Mouse (Mus musculus) kidney, embryonic 15.5 days (tissue): Measurements from ENCODE around the gene Prss21. TPM values are rescaled to one million over a fixed set of nuclear protein-coding genes. Genes with fewer than 3 reads are reported as not detected.

ENCODE experiments used
- ATAC-seq: fragments of 200-750 bp; cut with Nextera tagmentation; replicated peaks from 2 replicates; pipeline ENCODE4 v1.8.0; 2017; ENCODE audit warnings: moderate TSS enrichment; ENCODE audit not compliant: low FRiP score
- H3K27ac ChIP-seq: fragments of 300-500 bp; sonication (generic); 2 replicates; pipeline ENCODE4 v1.5.1; 2015; ENCODE audit warnings: mild to moderate bottlenecking, inconsistent platforms
- H3K27me3 ChIP-seq: fragments of 300-500 bp; sonication (generic); 2 replicates; pipeline ENCODE4 v1.6.1; 2015; ENCODE audit warnings: inconsistent platforms
- H3K36me3 ChIP-seq: fragments of 300-500 bp; sonication (generic); 2 replicates; pipeline ENCODE4 v1.6.1; 2015; ENCODE audit warnings: inconsistent platforms
- H3K4me1 ChIP-seq: fragments of 300-500 bp; sonication (generic); 2 replicates; pipeline ENCODE4 v1.6.1; 2015; ENCODE audit warnings: inconsistent platforms
- H3K4me2 ChIP-seq: fragments of 300-500 bp; sonication (generic); 2 replicates; pipeline ENCODE4 v1.6.1; 2015; ENCODE audit warnings: moderate library complexity, mild to moderate bottlenecking, inconsistent platforms
- H3K4me3 ChIP-seq: fragments of 300-500 bp; sonication (generic); replicated peaks from 2 replicates; pipeline ENCODE4 v1.5.1; 2015; ENCODE audit warnings: mild to moderate bottlenecking, inconsistent platforms
- H3K9ac ChIP-seq: fragments of 300-500 bp; sonication (generic); 2 replicates; pipeline ENCODE4 v1.6.1; 2015; ENCODE audit warnings: mild to moderate bottlenecking, inconsistent platforms
- H3K9me3 ChIP-seq: fragments of 300-500 bp; sonication (generic); replicated peaks from 2 replicates; pipeline ENCODE4 v1.6.1; 2016; ENCODE audit warnings: inconsistent platforms
- WGBS: fragments of 180-500 bp; shearing (Covaris S2); methylation state at CpG from one replicate; pipeline ENCODE4 v1.1.7; 2015; ENCODE audit warnings: mixed read lengths; 5-methylcytosine and 5-hydroxymethylcytosine counted together
- polyA plus RNA-seq: library from polyadenylated mRNA; unstranded; fragments of >200 nt; fragmentation: Nextera tagmentation; extraction: Ambion mirVana; gene quantifications from 2 replicates; pipeline ENCODE4 v1.2.1, GENCODE M21; 2015

Prss21 gene
- polyA plus RNA-seq = not detected in 2 replicates

DNA sequence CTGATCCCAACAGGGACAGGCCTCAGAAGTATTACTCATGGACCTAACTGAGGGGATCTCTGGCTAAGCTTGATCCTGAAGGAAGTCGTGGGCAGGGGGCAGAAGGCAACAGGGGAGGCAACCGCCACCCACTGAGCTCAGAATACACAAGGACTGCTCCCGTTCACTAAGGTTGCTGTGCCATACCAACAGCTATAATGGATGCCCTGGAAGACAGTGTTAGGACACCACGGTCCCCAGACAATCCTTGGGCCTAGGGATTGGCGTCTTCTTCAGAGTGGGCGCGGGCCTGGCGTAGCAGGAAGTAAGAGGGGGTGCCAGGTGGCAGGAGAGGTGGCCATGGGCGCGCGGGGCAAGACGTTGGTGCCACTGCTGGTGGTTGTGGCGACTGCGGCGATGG is at the start of gene Prss21:
Gene Prss21, plus strand, starts transcription at position 301 of the 400 bp plus-strand sequence.
- WGBS = 83% methylated on average over 15 of the region's 15 CpGs
- H3K36me3 ChIP-seq = no peaks in the 10 kb centered on the region
- no peaks in the 10 kb centered on the region for H3K4me1 ChIP-seq
- H3K4me2 ChIP-seq = no peak within 1 kb of the TSS
- H3K4me3 ChIP-seq = no peak within 1 kb of the TSS
- H3K9me3 ChIP-seq = no peaks in the 10 kb centered on the region
- no peak within 1 kb of the TSS for H3K27ac ChIP-seq
- no peak for ATAC-seq
- no peak within 1 kb of the TSS for H3K9ac ChIP-seq
- H3K27me3 ChIP-seq = no peaks in the 10 kb centered on the region

DNA sequence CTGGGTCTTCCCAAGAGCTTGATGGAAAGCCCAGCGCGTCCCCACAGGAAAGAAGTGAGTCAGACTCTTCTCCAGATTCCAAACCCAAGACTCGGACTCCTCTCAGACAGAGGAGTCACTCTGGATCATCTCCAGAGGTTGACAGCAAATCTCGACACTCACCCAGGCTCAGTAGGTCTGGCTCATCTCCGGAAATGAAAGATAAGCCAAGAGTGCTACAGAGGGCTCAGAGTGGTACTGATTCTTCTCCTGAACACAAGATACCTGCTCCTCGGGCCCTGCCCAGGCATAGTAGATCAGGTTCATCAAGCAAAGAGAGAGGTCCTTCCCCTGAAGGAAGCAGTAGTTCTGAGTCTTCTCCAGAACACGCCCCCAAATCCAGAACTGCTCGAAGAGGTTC is 49.3 kb upstream of the Prss21 start:
- 97% methylated on average over 8 of the region's 8 CpGs for WGBS
- H3K27ac ChIP-seq = no peak overlapping the region
- no peak overlapping the region for H3K4me3 ChIP-seq
- no peak overlapping the region for H3K9ac ChIP-seq
- H3K4me1 ChIP-seq = peaks cover 4% of the 10 kb centered on the region; the same call in 1 of the 2 replicates
- H3K27me3 ChIP-seq = no peaks in the 10 kb centered on the region
- H3K4me2 ChIP-seq = no peak overlapping the region
- H3K9me3 ChIP-seq = peaks cover 28% of the 10 kb centered on the region
- no peak for ATAC-seq
- H3K36me3 ChIP-seq = peaks cover 99% of the 10 kb centered on the region

DNA sequence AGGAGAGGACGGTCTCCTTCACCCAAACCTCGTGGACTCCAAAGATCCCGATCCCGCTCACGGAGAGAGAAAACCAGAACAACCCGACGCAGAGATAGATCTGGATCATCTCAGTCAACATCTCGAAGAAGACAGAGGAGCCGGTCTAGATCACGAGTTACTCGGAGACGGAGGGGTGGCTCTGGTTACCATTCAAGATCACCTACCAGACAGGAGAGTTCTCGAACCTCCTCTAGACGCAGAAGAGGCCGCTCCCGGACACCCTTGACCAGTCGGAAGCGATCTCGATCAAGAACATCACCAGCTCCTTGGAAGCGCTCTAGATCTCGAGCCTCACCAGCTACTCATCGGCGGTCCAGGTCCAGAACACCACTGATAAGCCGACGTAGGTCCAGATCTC is 48.6 kb upstream of the Prss21 start:
- Histone ChIP-seq H3K9ac (no peak overlapping the region), H3K9me3 (peaks cover 28% of the 10 kb centered on the region), H3K4me3 (no peak overlapping the region), H3K4me2 (no peak overlapping the region), H3K27ac (no peak overlapping the region), H3K4me1 (peaks cover 4% of the 10 kb centered on the region; the same call in 1 of the 2 replicates), H3K36me3 (peaks cover 100% of the 10 kb centered on the region), H3K27me3 (no peaks in the 10 kb centered on the region)
- 97% methylated on average over 25 of the region's 25 CpGs for whole genome bisulfite sequencing
- no peak for ATAC-seq

DNA sequence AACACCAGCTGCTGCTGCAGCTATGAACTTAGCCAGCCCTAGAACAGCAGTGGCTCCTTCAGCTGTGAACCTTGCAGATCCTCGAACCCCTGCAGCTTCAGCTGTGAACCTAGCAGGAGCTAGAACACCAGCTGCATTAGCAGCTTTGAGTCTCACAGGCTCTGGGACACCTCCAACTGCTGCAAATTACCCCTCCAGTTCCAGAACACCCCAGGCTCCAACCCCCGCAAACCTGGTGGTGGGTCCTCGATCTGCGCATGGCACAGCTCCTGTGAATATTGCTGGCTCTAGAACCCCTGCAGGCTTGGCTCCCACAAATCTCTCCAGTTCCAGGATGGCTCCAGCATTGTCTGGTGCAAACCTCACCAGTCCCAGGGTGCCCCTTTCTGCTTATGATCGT is 47.1 kb upstream of the Prss21 start:
- Histone ChIP-seq H3K27me3 (no peaks in the 10 kb centered on the region), H3K9ac (no peak overlapping the region), H3K27ac (no peak overlapping the region), H3K4me3 (no peak overlapping the region), H3K36me3 (peaks cover 100% of the 10 kb centered on the region), H3K9me3 (peaks cover 22% of the 10 kb centered on the region), H3K4me1 (peaks cover 4% of the 10 kb centered on the region; the same call in 1 of the 2 replicates), H3K4me2 (no peak overlapping the region)
- WGBS = 91% methylated on average over 5 of the region's 5 CpGs
- ATAC-seq = no peak

DNA sequence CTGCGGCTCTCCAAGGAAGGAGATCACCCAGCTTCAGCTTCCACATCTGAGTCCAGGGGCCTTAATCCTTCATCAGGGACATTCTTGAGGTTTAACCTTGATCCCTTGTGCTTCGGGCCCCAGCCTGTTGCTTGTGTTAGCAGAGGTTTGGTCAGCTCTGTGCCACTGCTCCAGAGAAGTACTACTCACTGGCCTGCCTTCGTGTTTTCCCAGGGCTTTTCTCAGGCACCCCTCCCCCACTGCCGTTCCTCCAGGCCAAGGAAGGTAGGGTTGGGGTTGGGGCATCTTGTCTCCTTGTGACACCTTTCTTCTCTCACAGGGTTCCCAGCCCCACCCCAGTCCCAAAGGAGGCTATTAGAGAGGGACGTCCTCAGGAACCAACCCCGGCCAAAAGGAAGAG is 45.8 kb upstream of the Prss21 start:
- Histone ChIP-seq H3K4me3 (no peak overlapping the region), H3K9ac (no peak overlapping the region), H3K4me2 (no peak overlapping the region), H3K9me3 (peaks cover 22% of the 10 kb centered on the region), H3K27me3 (no peaks in the 10 kb centered on the region), H3K27ac (no peak overlapping the region), H3K36me3 (peaks cover 100% of the 10 kb centered on the region), H3K4me1 (peaks cover 6% of the 10 kb centered on the region)
- 73% methylated on average over 6 of the region's 6 CpGs for WGBS
- ATAC-seq = 0 out of 2 replicates have a peak, but pooled peaks have one; percentile 24

DNA sequence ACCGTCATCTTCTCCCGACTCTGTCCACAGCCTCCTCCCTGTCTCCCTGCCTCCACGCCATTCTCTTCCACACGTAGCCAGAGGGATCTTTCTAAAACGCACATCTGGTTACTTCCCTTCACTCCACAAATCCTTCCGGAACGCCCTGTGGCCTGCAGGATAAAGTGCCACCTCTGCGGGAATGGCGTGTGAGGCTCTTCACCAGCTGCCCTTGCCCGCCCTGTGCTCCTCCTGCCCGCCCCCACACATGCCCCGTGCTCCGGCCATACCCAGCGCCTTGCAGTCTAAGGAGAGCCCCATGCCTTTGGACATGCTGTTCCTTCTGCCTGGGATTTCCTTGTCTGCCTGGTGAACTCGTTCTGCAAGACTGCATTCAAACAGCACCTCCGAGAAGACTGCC is 44.8 kb upstream of the Prss21 start:
- H3K4me2 ChIP-seq = no peak overlapping the region
- WGBS = 76% methylated on average over 16 of the region's 16 CpGs
- H3K4me3 ChIP-seq = no peak overlapping the region
- H3K27me3 ChIP-seq = no peaks in the 10 kb centered on the region
- peaks cover 19% of the 10 kb centered on the region for H3K9me3 ChIP-seq
- peaks cover 16% of the 10 kb centered on the region for H3K4me1 ChIP-seq
- H3K36me3 ChIP-seq = peaks cover 94% of the 10 kb centered on the region
- no peak overlapping the region for H3K27ac ChIP-seq
- ATAC-seq = 0 out of 2 replicates have a peak, but pooled peaks have one; percentile 33
- no peak overlapping the region for H3K9ac ChIP-seq

DNA sequence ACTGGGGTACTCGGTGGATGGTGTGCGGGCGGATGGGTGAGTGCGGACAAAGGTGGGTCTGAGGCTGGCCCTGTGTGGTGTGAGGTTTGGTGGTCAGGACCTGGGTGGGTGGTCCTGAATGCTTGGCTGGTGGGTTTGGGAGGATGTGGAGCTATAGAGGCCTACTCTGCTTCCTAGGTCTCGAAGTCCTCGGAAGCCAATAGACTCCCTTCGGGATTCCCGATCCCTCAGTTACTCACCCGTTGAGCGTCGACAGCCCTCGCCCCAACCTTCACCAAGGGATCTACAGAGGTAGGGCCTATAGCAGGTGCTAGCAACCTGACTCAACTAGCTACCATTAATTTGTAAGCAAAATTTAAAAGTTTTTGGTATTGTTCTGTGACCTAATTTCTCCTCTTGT is 44.2 kb upstream of the Prss21 start:
- Histone ChIP-seq H3K4me3 (no peak overlapping the region), H3K4me2 (no peak overlapping the region), H3K9me3 (peaks cover 13% of the 10 kb centered on the region), H3K27me3 (no peaks in the 10 kb centered on the region), H3K9ac (no peak overlapping the region), H3K4me1 (peaks cover 19% of the 10 kb centered on the region), H3K27ac (no peak overlapping the region), H3K36me3 (peaks cover 88% of the 10 kb centered on the region)
- no peak for ATAC-seq
- WGBS = 91% methylated on average over 12 of the region's 12 CpGs

DNA sequence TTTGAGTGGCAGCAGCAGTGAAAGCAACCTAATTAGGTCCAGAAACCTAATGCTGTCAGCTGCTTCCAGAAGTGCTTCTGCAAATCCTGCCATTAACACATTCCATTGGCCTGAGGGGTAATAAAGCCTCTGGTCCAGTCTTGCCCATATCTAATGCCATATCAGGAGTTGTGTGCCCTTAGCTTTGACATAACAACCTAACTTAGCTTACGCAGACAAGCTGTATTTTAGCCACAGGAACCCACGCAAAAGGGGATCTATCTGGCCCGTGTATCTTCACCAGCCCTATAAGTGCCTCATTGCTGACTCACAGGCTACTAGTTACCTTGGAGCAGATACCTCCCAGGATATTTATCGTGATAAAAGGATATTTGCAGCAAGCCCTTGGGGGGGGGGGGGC is 42.3 kb upstream of the Prss21 start:
- no peak overlapping the region for H3K9ac ChIP-seq
- 0 out of 2 replicates have a peak, but pooled peaks cover 2% of the 10 kb centered on the region for H3K27me3 ChIP-seq
- no peak overlapping the region for H3K27ac ChIP-seq
- no peaks in the 10 kb centered on the region for H3K9me3 ChIP-seq
- H3K4me1 ChIP-seq = peaks cover 19% of the 10 kb centered on the region
- H3K4me3 ChIP-seq = no peak overlapping the region
- H3K4me2 ChIP-seq = no peak overlapping the region
- 87% methylated on average over 4 of the region's 4 CpGs for WGBS
- ATAC-seq = no peak
- peaks cover 68% of the 10 kb centered on the region for H3K36me3 ChIP-seq

DNA sequence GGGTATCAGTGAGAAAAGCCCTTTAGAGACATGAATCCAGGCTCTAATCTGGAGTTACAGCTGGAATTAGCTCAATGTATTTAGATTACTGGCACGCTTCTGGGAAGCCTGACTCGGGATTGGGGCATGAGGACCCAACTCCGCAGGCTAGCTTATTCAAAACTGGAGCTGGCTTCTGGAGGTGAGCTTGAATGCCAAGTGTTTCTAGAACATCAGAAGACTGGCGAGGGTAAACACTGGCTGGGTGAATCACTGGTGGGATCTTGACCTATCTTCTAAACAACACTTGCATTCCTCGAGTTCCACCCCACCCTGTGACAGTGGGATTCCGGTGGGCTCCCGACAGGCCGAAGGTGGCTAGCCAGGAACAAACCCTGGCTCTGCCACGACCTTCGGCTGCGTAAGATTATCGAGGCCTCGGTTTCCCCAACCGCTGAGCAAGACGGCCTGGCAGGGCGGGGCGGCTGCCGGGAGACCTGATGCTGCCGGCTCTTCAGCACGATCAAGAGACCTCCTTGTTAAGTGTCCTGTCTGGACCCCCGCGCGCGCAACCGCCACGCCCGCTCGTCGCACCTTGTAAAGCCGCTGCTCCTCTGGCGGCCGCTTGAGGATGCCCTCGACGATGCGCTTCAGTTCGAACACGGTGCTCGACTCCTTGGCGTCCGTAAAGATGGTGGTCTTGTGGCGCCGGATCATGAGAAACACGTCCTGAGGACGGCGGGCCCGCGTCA is 39.4 kb upstream of the Prss21 start:
- peak overlapping the region; percentile 69 for H3K4me3 ChIP-seq
- H3K4me2 ChIP-seq = peak overlapping the region; percentile 72
- H3K27me3 ChIP-seq = peaks cover 27% of the 10 kb centered on the region
- peak overlapping the region; percentile 77 for H3K9ac ChIP-seq
- H3K9me3 ChIP-seq = no peaks in the 10 kb centered on the region
- whole genome bisulfite sequencing = under 1% methylated on average over 47 of the region's 47 CpGs
- peak; percentile 84 for ATAC-seq
- peak overlapping the region; percentile 97 for H3K27ac ChIP-seq
- H3K36me3 ChIP-seq = peaks cover 40% of the 10 kb centered on the region
- H3K4me1 ChIP-seq = peaks cover 15% of the 10 kb centered on the region

DNA sequence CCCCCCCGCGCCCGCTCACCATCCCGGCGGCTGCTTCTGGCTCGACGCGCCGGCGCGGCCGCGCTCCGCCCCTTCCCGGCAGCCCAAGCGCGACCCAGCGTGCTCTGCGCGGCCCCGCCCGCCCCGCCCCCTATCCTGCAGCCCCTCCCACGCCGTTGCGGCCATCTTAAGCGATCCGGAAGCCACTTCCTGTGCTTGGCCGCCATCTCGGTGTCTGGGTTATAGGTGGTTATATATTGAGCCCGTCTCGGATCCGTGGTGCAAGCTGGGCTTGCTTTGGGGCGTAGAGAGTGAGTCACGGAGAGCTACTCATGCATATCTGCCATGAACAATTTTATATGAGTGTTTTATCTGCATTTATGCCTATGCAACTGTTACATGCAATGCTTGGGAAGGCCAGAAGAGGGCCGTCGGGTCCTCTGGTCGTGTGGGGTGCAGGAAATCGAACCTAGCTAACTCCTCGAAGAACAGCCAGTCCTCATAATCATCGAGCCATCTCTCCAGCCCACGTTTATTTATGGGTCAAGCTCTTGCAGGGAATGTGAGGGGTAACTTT is 38.7 kb upstream of the Prss21 start, which contains the start of gene Elob:
Gene Elob, minus strand, starts transcription at position 73 of the 556 bp plus-strand sequence.
- H3K9ac ChIP-seq = peak within 1 kb of the TSS; percentile 77
- peak; percentile 93 for ATAC-seq
- peak within 1 kb of the TSS; percentile 72 for H3K4me2 ChIP-seq
- peak within 1 kb of the TSS; percentile 97 for H3K27ac ChIP-seq
- peaks cover 33% of the 10 kb centered on the region for H3K36me3 ChIP-seq
- no peaks in the 10 kb centered on the region for H3K9me3 ChIP-seq
- peaks cover 15% of the 10 kb centered on the region for H3K4me1 ChIP-seq
- H3K27me3 ChIP-seq = peaks cover 34% of the 10 kb centered on the region
- H3K4me3 ChIP-seq = peak within 1 kb of the TSS; percentile 69
- WGBS = under 1% methylated on average over 33 of the region's 42 CpGs

DNA sequence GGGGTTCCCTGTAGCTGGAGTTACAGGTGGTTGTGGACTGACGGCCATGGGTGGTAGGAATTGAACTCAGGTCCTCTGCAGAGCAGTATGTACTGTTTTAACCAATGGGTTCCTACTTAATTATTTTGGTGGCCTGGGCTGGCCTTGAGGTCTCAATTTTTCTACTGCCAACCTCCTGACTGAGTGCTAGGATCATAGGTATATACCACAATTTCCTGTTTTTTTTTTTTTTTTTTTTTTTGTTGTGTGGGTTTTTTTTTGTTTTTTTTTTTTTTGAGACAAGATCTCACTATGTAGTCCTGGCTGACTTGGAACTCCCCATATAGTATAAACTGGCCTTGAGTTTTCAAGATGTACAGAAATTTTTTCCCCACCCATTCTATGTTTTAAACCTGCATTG is 36.7 kb upstream of the Prss21 start:
- Histone ChIP-seq H3K9me3 (no peaks in the 10 kb centered on the region), H3K36me3 (peaks cover 12% of the 10 kb centered on the region), H3K27ac (no peak overlapping the region), H3K27me3 (peaks cover 37% of the 10 kb centered on the region), H3K4me1 (peaks cover 15% of the 10 kb centered on the region), H3K4me3 (no peak overlapping the region), H3K4me2 (no peak overlapping the region), H3K9ac (no peak overlapping the region)
- WGBS = 94% methylated on average over 1 of the region's 1 CpGs
- no peak for ATAC-seq

DNA sequence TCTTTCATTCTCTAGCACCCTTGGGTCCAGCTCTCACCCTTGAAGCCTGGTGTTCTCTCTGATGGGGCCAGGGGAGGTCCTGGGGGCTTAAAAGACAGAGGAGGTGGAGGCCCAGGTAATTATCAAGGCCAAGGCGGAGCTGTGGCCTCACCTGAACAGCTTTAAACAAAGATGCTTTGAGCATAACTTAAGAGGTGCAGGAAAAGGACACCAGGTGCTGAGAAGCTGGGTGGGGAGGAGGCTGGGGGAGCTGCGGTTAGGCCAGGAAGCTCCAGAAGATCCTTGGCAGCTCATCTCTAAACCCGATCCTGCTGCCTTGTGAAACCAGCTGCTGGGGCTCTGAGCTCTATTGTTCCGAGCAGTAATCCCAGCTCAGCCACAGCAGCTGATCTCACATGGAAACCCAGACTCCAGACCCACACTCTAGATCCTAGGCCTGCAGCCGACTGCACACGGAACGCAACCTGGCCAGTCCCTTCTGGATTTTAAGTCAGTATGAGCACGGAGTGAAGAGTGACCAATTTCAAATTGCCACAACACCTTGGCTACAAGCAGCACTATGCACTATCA is 31.8 kb upstream of the Prss21 start, which contains the start of gene Prss33:
Gene Prss33, minus strand, starts transcription at position 51 of the 570 bp plus-strand sequence.
- no peaks in the 10 kb centered on the region for H3K36me3 ChIP-seq
- 77% methylated on average over 8 of the region's 8 CpGs for whole genome bisulfite sequencing
- no peaks in the 10 kb centered on the region for H3K4me1 ChIP-seq
- no peak for ATAC-seq
- H3K9ac ChIP-seq = no peak within 1 kb of the TSS
- no peaks in the 10 kb centered on the region for H3K9me3 ChIP-seq
- no peak within 1 kb of the TSS for H3K27ac ChIP-seq
- no peak within 1 kb of the TSS for H3K4me3 ChIP-seq
- peaks cover 30% of the 10 kb centered on the region for H3K27me3 ChIP-seq
- no peak within 1 kb of the TSS for H3K4me2 ChIP-seq
